Mouse (Mus musculus): ENCODE measurements around the gene Itpr2. TPM values are rescaled to one million over a fixed set of nuclear protein-coding genes. Genes with fewer than 3 reads are reported as not detected.

The Itpr2 gene
- polyA plus RNA-seq, 1 experiment from 2014 or later: 33.6 TPM

GRCm38 (mm10) chr6:146157983-146158535, 344.0 kb downstream of the Itpr2 start:
- no peaks in the 10 kb centered on the region for H3K36me3 ChIP-seq (ENCODE audit: control insufficient read depth, insufficient read depth, low read length)
- H3K4me3 ChIP-seq (ENCODE audit: low read depth, low read length): no peak overlapping the region
- H3K27ac ChIP-seq (ENCODE audit: low read depth, low read length): no peak overlapping the region
- no peaks in the 10 kb centered on the region for H3K27me3 ChIP-seq (ENCODE audit: control insufficient read depth, insufficient read depth, low read length)
- 81% methylated on average over 8 of the region's 8 CpGs for WGBS (ENCODE audit: insufficient replicate concordance)
- H3K9ac ChIP-seq (ENCODE audit: low read depth, low read length): no peak overlapping the region
- no peak overlapping the region for H3K4me2 ChIP-seq
- no peaks in the 10 kb centered on the region for H3K9me3 ChIP-seq (replicated peaks; ENCODE audit: control insufficient read depth, low read length)
- peaks cover 2% of the 10 kb centered on the region; the same call in 1 of the 2 replicates for H3K4me1 ChIP-seq (ENCODE audit: control insufficient read depth, insufficient read depth, low read length)
- ATAC-seq (replicated peaks; ENCODE audit: insufficient number of reproducible peaks, low FRiP score, low TSS enrichment): no peak

DNA sequence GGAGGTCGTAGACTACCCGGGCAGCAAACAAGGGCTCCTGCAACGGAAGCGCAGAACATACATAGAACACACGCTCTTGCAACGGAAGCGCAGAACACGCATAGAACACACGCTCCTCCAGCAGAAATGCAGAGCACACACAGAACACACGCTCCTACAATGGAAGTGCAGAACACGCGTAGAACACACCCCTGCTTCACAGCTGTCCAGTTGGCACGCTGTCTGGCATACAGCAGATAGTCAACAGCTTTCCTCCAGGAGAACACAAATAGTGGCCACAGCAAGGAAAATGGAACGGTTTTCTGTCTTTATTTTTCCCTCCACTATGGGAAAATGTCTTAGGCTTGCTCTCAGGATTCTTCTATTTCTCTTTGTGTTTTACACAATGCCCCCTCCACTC, 344.9 kb downstream of the Itpr2 start:
- 94% methylated on average over 14 of the region's 14 CpGs for WGBS (ENCODE audit: insufficient replicate concordance)
- no peak overlapping the region for H3K4me3 ChIP-seq (ENCODE audit: low read depth, low read length)
- no peak for ATAC-seq (replicated peaks; ENCODE audit: insufficient number of reproducible peaks, low FRiP score, low TSS enrichment)
- H3K27me3 ChIP-seq (ENCODE audit: control insufficient read depth, insufficient read depth, low read length): no peaks in the 10 kb centered on the region
- H3K36me3 ChIP-seq (ENCODE audit: control insufficient read depth, insufficient read depth, low read length): no peaks in the 10 kb centered on the region
- peaks cover 2% of the 10 kb centered on the region; the same call in 1 of the 2 replicates for H3K4me1 ChIP-seq (ENCODE audit: control insufficient read depth, insufficient read depth, low read length)
- H3K9me3 ChIP-seq (replicated peaks; ENCODE audit: control insufficient read depth, low read length): no peaks in the 10 kb centered on the region
- no peak overlapping the region for H3K4me2 ChIP-seq
- no peak overlapping the region for H3K27ac ChIP-seq (ENCODE audit: low read depth, low read length)
- no peak overlapping the region for H3K9ac ChIP-seq (ENCODE audit: low read depth, low read length)

GRCm38 (mm10) chr6:146156536-146156935, 345.5 kb downstream of the Itpr2 start:
- no peak overlapping the region for H3K4me3 ChIP-seq (ENCODE audit: low read depth, low read length)
- no peak overlapping the region for H3K4me2 ChIP-seq
- H3K27me3 ChIP-seq (ENCODE audit: control insufficient read depth, insufficient read depth, low read length): no peaks in the 10 kb centered on the region
- H3K36me3 ChIP-seq (ENCODE audit: control insufficient read depth, insufficient read depth, low read length): no peaks in the 10 kb centered on the region
- H3K9ac ChIP-seq (ENCODE audit: low read depth, low read length): no peak overlapping the region
- H3K27ac ChIP-seq (ENCODE audit: low read depth, low read length): no peak overlapping the region
- no peaks in the 10 kb centered on the region for H3K9me3 ChIP-seq (replicated peaks; ENCODE audit: control insufficient read depth, low read length)
- no peak for ATAC-seq (replicated peaks; ENCODE audit: insufficient number of reproducible peaks, low FRiP score, low TSS enrichment)
- peaks cover 2% of the 10 kb centered on the region; the same call in 1 of the 2 replicates for H3K4me1 ChIP-seq (ENCODE audit: control insufficient read depth, insufficient read depth, low read length)
- 84% methylated on average over 6 of the region's 6 CpGs for WGBS (ENCODE audit: insufficient replicate concordance)

GRCm38 (mm10) chr6:146155156-146155734, 346.8 kb downstream of the Itpr2 start:
- H3K36me3 ChIP-seq (ENCODE audit: control insufficient read depth, insufficient read depth, low read length): no peaks in the 10 kb centered on the region

GRCm38 (mm10) chr6:146152843-146153242, 349.2 kb downstream of the Itpr2 start:
- no peak overlapping the region for H3K4me3 ChIP-seq (ENCODE audit: low read depth, low read length)
- H3K4me1 ChIP-seq (ENCODE audit: control insufficient read depth, insufficient read depth, low read length): no peaks in the 10 kb centered on the region
- WGBS (ENCODE audit: insufficient replicate concordance): 31% methylated on average over 5 of the region's 5 CpGs

More at GRCm38 (mm10) chr6:146155156-146155734, 346.8 kb downstream of the Itpr2 start:
- H3K9ac ChIP-seq (ENCODE audit: low read depth, low read length): no peak overlapping the region
- H3K27ac ChIP-seq (ENCODE audit: low read depth, low read length): no peak overlapping the region
- no peak for ATAC-seq (replicated peaks; ENCODE audit: insufficient number of reproducible peaks, low FRiP score, low TSS enrichment)
- 81% methylated on average over 8 of the region's 8 CpGs for WGBS (ENCODE audit: insufficient replicate concordance)
- no peak overlapping the region for H3K4me3 ChIP-seq (ENCODE audit: low read depth, low read length)
- no peaks in the 10 kb centered on the region for H3K27me3 ChIP-seq (ENCODE audit: control insufficient read depth, insufficient read depth, low read length)
- H3K9me3 ChIP-seq (replicated peaks; ENCODE audit: control insufficient read depth, low read length): no peaks in the 10 kb centered on the region
- H3K4me1 ChIP-seq (ENCODE audit: control insufficient read depth, insufficient read depth, low read length): peaks cover 2% of the 10 kb centered on the region; the same call in 1 of the 2 replicates
- no peak overlapping the region for H3K4me2 ChIP-seq

DNA sequence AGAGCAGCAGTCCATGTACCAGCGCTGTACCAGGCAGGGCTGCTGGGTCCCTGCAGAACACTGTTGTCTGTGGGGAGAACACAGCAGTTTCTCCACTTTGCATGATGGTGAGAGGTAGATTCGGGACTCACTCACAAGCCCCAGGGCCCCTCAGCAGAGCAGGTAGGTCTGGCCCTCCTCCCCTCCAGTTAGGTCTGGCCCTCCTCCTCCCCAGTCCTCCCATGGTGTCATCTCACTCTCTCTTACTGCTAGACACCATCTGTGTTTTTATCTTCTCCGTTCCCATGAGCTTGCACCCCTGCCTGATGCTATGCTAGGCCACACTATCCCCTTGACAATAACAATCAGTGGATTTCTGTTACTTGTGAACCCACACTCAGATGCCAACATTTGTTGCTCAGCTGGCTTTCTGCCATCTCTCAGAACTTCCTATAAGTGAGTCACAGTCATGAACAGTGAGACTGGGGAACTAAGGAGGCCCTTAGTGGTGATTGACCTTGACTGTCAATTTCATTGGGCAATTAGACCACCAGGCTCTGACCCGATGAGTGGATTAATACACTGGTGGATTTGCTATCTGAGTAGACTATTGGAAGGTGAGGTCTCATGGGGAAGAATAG, 360.9 kb downstream of the Itpr2 start:
- peaks cover 17% of the 10 kb centered on the region for H3K4me1 ChIP-seq (ENCODE audit: control insufficient read depth, insufficient read depth, low read length)

More at GRCm38 (mm10) chr6:146152843-146153242, 349.2 kb downstream of the Itpr2 start:
- Histone ChIP-seq H3K27ac (ENCODE audit: low read depth, low read length) (no peak overlapping the region), H3K36me3 (ENCODE audit: control insufficient read depth, insufficient read depth, low read length) (no peaks in the 10 kb centered on the region), H3K4me2 (no peak overlapping the region), H3K9me3 (replicated peaks; ENCODE audit: control insufficient read depth, low read length) (no peaks in the 10 kb centered on the region), H3K9ac (ENCODE audit: low read depth, low read length) (no peak overlapping the region), H3K27me3 (ENCODE audit: control insufficient read depth, insufficient read depth, low read length) (no peaks in the 10 kb centered on the region)
- ATAC-seq (replicated peaks; ENCODE audit: insufficient number of reproducible peaks, low FRiP score, low TSS enrichment): no peak

DNA sequence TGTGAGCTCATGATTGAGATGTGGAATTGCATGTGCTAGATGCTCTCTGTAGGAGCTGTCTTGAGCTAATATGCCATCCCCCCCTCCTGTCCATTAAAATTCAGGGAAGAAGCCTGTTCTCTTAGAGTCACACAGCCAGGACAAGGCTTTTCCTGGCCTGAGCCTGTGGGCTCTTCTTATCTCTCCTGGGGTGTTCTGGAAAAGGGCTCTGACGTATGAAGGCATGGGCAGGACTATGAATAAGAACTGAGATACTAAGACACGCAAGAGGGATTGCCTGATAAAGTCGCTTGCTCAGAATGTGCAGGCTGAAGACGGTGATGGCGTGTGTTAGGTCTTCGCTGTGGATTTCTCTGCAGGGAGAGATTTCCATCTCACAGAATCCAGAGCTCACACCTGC, 361.9 kb downstream of the Itpr2 start:
- H3K9me3 ChIP-seq (replicated peaks; ENCODE audit: control insufficient read depth, low read length): no peaks in the 10 kb centered on the region
- 40% methylated on average over 6 of the region's 6 CpGs for WGBS (ENCODE audit: insufficient replicate concordance)
- H3K27me3 ChIP-seq (ENCODE audit: control insufficient read depth, insufficient read depth, low read length): no peaks in the 10 kb centered on the region
- peaks cover 17% of the 10 kb centered on the region for H3K4me1 ChIP-seq (ENCODE audit: control insufficient read depth, insufficient read depth, low read length)
- H3K4me3 ChIP-seq (ENCODE audit: low read depth, low read length): no peak overlapping the region
- no peak for ATAC-seq (replicated peaks; ENCODE audit: insufficient number of reproducible peaks, low FRiP score, low TSS enrichment)
- no peak overlapping the region for H3K27ac ChIP-seq (ENCODE audit: low read depth, low read length)
- no peak overlapping the region for H3K9ac ChIP-seq (ENCODE audit: low read depth, low read length)
- H3K4me2 ChIP-seq: no peak overlapping the region
- H3K36me3 ChIP-seq (ENCODE audit: control insufficient read depth, insufficient read depth, low read length): 0 out of 2 replicates have a peak, but pooled peaks cover 2% of the 10 kb centered on the region

More for the DNA sequence above, 360.9 kb downstream of the Itpr2 start:
- ATAC-seq (replicated peaks; ENCODE audit: insufficient number of reproducible peaks, low FRiP score, low TSS enrichment): no peak
- WGBS (ENCODE audit: insufficient replicate concordance): 82% methylated on average over 4 of the region's 4 CpGs
- Histone ChIP-seq H3K36me3 (ENCODE audit: control insufficient read depth, insufficient read depth, low read length) (0 out of 2 replicates have a peak, but pooled peaks cover 2% of the 10 kb centered on the region), H3K9me3 (replicated peaks; ENCODE audit: control insufficient read depth, low read length) (peaks cover 2% of the 10 kb centered on the region; the same call in 1 of the 2 replicates), H3K27me3 (ENCODE audit: control insufficient read depth, insufficient read depth, low read length) (no peaks in the 10 kb centered on the region), H3K4me2 (no peak overlapping the region), H3K9ac (ENCODE audit: low read depth, low read length) (no peak overlapping the region), H3K27ac (ENCODE audit: low read depth, low read length) (no peak overlapping the region), H3K4me3 (ENCODE audit: low read depth, low read length) (no peak overlapping the region)

DNA sequence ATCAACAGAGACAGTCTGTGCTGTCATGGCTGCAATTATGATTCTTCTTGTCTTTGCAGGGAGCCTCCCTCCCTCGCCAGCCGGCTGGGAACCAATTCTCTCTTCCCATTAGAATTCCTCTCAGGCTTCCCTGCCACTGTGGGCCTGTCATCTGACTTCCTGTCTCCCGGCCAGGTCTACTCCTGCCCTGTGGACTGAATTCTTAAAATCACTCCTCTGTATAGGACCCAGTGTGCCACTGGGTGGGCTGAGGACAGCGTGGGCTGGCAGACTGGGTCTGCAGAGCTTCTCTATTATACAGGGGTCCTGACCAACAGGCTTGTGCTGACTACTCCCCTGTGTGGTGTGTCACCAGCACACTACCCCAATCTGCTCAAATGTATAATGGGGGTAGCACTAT, 365.4 kb downstream of the Itpr2 start:
- ATAC-seq (replicated peaks; ENCODE audit: insufficient number of reproducible peaks, low FRiP score, low TSS enrichment): no peak
- Histone ChIP-seq H3K9ac (ENCODE audit: low read depth, low read length) (no peak overlapping the region), H3K4me1 (ENCODE audit: control insufficient read depth, insufficient read depth, low read length) (peaks cover 23% of the 10 kb centered on the region), H3K4me2 (no peak overlapping the region), H3K27ac (ENCODE audit: low read depth, low read length) (no peak overlapping the region), H3K36me3 (ENCODE audit: control insufficient read depth, insufficient read depth, low read length) (no peaks in the 10 kb centered on the region), H3K27me3 (ENCODE audit: control insufficient read depth, insufficient read depth, low read length) (no peaks in the 10 kb centered on the region), H3K9me3 (replicated peaks; ENCODE audit: control insufficient read depth, low read length) (no peaks in the 10 kb centered on the region), H3K4me3 (ENCODE audit: low read depth, low read length) (no peak overlapping the region)
- WGBS (ENCODE audit: insufficient replicate concordance): 55% methylated on average over 4 of the region's 4 CpGs

All from heart, embryonic 11.5 days (tissue).